Comparison of ENCODE assay signal across 11 mouse cellular contexts in genomic region chr3:66063881-66064280, GRCm38 (mm10).
DNase-seq lines count a peak whose midpoint lies in the region; ATAC-seq and TF ChIP-seq lines count a peak whose summit lies in the region.
"Had no signal": no experiment of that assay in that cellular context is flagged by ENCODE, and none has a peak within 500 bp of the region (broad histone marks: within the 10 kb centered on the region; RNA-seq: fewer than 3 reads in every experiment).

No protein-coding gene starts in this region.

- H3K27me3 ChIP-seq in intestine, postnatal 0 days (replicated peaks; ENCODE audit: control insufficient read depth, insufficient read depth, low read length), result no peaks in the 10 kb centered on the region
- H3K27me3 ChIP-seq in intestine, embryonic 15.5 days (replicated peaks), result no peaks in the 10 kb centered on the region
- H3K27me3 ChIP-seq: lung, embryonic 15.5 days had no signal

- H3K27ac ChIP-seq in intestine, postnatal 0 days (ENCODE audit: low read depth, low read length), result no peak overlapping the region
- no peak overlapping the region for H3K27ac ChIP-seq in intestine, embryonic 15.5 days
- H3K27ac ChIP-seq: lung, embryonic 15.5 days had no signal

- 44% methylated on average over 6 of the region's 6 CpGs for WGBS in intestine, postnatal 0 days
- WGBS in intestine, embryonic 15.5 days, result 47% methylated on average over 6 of the region's 6 CpGs

- H3K9ac ChIP-seq in intestine, postnatal 0 days (ENCODE audit: low read depth, low read length), result no peak overlapping the region
- H3K9ac ChIP-seq in intestine, embryonic 15.5 days, result no peak overlapping the region
- H3K9ac ChIP-seq: lung, embryonic 15.5 days had no signal

- peak; percentile 36; the same call in 1 of the 2 replicates for TF ChIP-seq CTCF in intestine, postnatal 0 days (IDR thresholded peaks at IDR 0.05; ENCODE audit: low read depth)

- no peaks in the 10 kb centered on the region for H3K4me1 ChIP-seq in intestine, postnatal 0 days (replicated peaks; ENCODE audit: control insufficient read depth, insufficient read depth, low read length)
- H3K4me1 ChIP-seq in intestine, embryonic 15.5 days (replicated peaks), result no peaks in the 10 kb centered on the region
- H3K4me1 ChIP-seq: lung, embryonic 15.5 days had no signal

- ATAC-seq in intestine, postnatal 0 days, result no peak
- ATAC-seq in intestine, embryonic 15.5 days, result no peak

- H3K36me3 ChIP-seq in intestine, postnatal 0 days (ENCODE audit: control insufficient read depth, insufficient read depth), result no peaks in the 10 kb centered on the region
- H3K36me3 ChIP-seq in intestine, embryonic 15.5 days, result no peaks in the 10 kb centered on the region
- H3K36me3 ChIP-seq: lung, embryonic 15.5 days had no signal

- H3K4me3 ChIP-seq in intestine, postnatal 0 days (ENCODE audit: low read depth, low read length), result no peak overlapping the region
- H3K4me3 ChIP-seq in intestine, embryonic 15.5 days (replicated peaks), result no peak overlapping the region
- H3K4me3 ChIP-seq: lung, embryonic 15.5 days had no signal

- DNase-seq in adrenal gland, adult 2 months, result peak; percentile 30
- no peak for DNase-seq in adrenal gland, adult 8-10 months
- peak; percentile 77 for DNase-seq in 3T3-L1 (ENCODE audit: low read depth, low spot score)
- DNase-seq in adrenal gland, postnatal 14 days, result peak; percentile 51
- no peak for DNase-seq in layer of hippocampus, adult 8-10 months (ENCODE audit: low spot score in 2 of 2)
- no peak for DNase-seq in frontal cortex, postnatal 36 days (ENCODE audit: low spot score in 2 of 2)
- DNase-seq: kidney, adult 9 months; thymus, postnatal 25 days had no signal

- H3K9me3 ChIP-seq in intestine, postnatal 0 days (ENCODE audit: control insufficient read depth), result no peaks in the 10 kb centered on the region
- no peaks in the 10 kb centered on the region for H3K9me3 ChIP-seq in intestine, embryonic 15.5 days
- H3K9me3 ChIP-seq: lung, embryonic 15.5 days had no signal

- no peak overlapping the region for H3K4me2 ChIP-seq in intestine, postnatal 0 days (replicated peaks; ENCODE audit: low read depth)
- no peak overlapping the region for H3K4me2 ChIP-seq in intestine, embryonic 15.5 days (replicated peaks)
- H3K4me2 ChIP-seq: lung, embryonic 15.5 days had no signal

Comparison
In these comparisons a context has a peak if more than half of its experiments do, and no peak if none do; other contexts are left out.
1. DNase-seq: peak in adrenal gland, adult 2 months (single experiment), 3T3-L1 (single experiment) and adrenal gland, postnatal 14 days (single experiment); none in adrenal gland, adult 8-10 months (single experiment), layer of hippocampus, adult 8-10 months (0 of 2) and frontal cortex, postnatal 36 days (0 of 2).